Mouse (Mus musculus) thymus, adult 2 months (tissue): ENCODE measurements at regions not wholly inside any gene's neighbourhood (a gene's known extent, or its start where the extent isn't known, plus 50 kb on each side); places are given as distances from the start of the nearest gene placed in this dataset.
"Not testable (repeated sequence)": the region's sequence is repeated elsewhere in the genome, so short reads cannot be mapped to it uniquely, and the experiment has no call there.

ENCODE experiments used
- CTCF ChIP-seq: fragments of 200-500 bp; IDR thresholded peaks from 2 replicates; pipeline ENCODE4 v1.5.1; 2012; ENCODE audit warnings: mild to moderate bottlenecking, control low read depth, low read length, moderate library complexity, borderline replicate concordance; ENCODE audit not compliant: control insufficient read depth, poor library complexity, insufficient read depth; ENCODE audit errors: extremely low read depth
- POLR2A ChIP-seq: fragments of 200-500 bp; IDR thresholded peaks from 2 replicates; pipeline ENCODE4 v1.6.1; 2012; ENCODE audit warnings: mild to moderate bottlenecking, low read length, control low read depth, moderate library complexity; ENCODE audit not compliant: control insufficient read depth, poor library complexity, insufficient read depth; ENCODE audit errors: extremely low read depth

DNA sequence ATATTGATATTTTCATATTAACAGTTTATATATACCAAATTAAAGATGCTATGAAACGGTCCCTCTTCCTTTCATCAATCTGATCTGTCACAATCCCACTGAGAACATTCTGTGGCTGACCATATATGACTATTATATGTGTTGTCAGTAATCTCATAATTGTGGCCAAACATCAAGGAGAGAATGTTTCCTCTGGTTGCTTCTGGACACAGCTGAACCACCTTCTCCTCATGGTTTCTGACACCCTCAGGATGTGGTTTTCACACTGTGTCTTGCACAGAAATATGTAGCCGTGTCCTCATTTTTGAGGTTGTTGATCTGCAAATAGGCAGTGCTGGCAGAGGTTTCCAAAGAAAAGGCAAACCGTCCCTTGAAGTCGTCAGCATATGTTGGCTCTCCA lies 565.0 kb downstream of the Adam6a start:
- TF ChIP-seq CTCF, POLR2A: not testable (repeated sequence)
